Mouse (Mus musculus) liver, embryonic 11.5 days (tissue): Measurements from ENCODE around the gene Thyn1. TPM values are rescaled to one million over a fixed set of nuclear protein-coding genes. Genes with fewer than 3 reads are reported as not detected.

Source experiments
- polyA plus RNA-seq: library from polyadenylated mRNA; unstranded; fragments of >200 nt; fragmentation: Nextera tagmentation; extraction: Ambion mirVana; gene quantifications from 2 replicates; pipeline ENCODE4 v1.2.1, GENCODE M21; 2014

Gene Thyn1
- polyA plus RNA-seq, 1 experiment from 2014 or later: 143 TPM

Other genes starting within 250 kb of the Thyn1 start
- 0.88 and 1.6 TPM in 2 replicates for gene Glb1l2, start 193.2 kb upstream of the Thyn1 start, polyA plus RNA-seq
- not detected in 2 replicates for gene Glb1l3, start 138.8 kb upstream of the Thyn1 start, polyA plus RNA-seq
- gene Gm1110, start 76.6 kb upstream of the Thyn1 start, polyA plus RNA-seq: not detected in 2 replicates
- 23.7 and 23.9 TPM in 2 replicates for gene Acad8, start 144 bp upstream of the Thyn1 start, polyA plus RNA-seq
- 29.2 and 31.7 TPM in 2 replicates for gene Vps26b, start 30.4 kb downstream of the Thyn1 start, polyA plus RNA-seq
- 45.0 and 50.8 TPM in 2 replicates for gene Ncapd3, start 30.5 kb downstream of the Thyn1 start, polyA plus RNA-seq
- 26.3 and 31.6 TPM in 2 replicates for gene Jam3, start 155.7 kb downstream of the Thyn1 start, polyA plus RNA-seq